Mouse (Mus musculus): ENCODE results near the gene Slc16a12.

DNA sequence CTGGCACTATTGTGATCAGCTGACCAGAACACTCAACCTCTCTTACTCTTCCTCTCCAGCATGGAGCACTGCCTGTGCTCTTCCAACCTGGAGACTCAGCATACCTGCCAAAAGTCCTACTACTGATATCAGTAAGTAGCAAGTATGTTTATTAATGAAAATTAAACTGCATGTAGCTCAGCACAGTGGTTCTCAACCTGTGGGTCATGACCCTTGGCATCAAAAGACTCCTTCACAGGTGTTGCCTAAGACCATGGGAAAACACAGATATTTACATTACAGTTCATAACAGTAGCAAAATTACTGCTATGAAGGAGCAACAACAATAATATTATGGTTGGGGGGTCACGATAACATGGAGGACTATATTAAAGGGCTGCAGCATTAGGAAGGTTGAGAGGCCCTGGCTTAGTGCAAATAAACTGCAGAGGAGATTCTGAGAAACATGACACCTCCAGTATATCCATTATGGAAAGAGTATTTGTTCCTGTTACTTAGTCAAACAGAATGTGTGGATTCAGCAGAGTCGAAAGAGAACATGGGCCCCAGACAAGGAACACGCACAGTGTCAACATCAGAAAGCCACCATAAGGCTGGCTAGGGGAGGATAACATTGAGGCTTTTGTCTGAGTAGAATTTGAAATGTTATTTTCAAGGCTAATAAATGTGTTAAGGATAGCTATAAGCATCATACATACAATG lies 5.5 kb upstream of the Slc16a12 start:
- TF ChIP-seq GATA1 (IDR thresholded peaks at IDR 0.05; ENCODE audit: borderline replicate concordance, low read length): no peak
- TF ChIP-seq FLI1 (IDR thresholded peaks at IDR 0.05; ENCODE audit: low read length): no peak

Data from megakaryocyte, embryonic 14.5 days (primary cell).